Mouse (Mus musculus) heart, embryonic 16.5 days (tissue): Measurements from ENCODE around the gene Olfr506. TPM values are rescaled to one million over a fixed set of nuclear protein-coding genes. Genes with fewer than 3 reads are reported as not detected.
"Not testable (repeated sequence)": the region's sequence is repeated elsewhere in the genome, so short reads cannot be mapped to it uniquely, and the experiment has no call there.

Source experiments
- ATAC-seq: fragments of 200-750 bp; cut with Nextera tagmentation; replicated peaks from 2 replicates; pipeline ENCODE4 v1.8.0; 2017; ENCODE audit warnings: moderate number of reproducible peaks; ENCODE audit not compliant: insufficient read depth, low FRiP score; ENCODE audit errors: extremely low read depth
- H3K27ac ChIP-seq: fragments of 300-500 bp; sonication (generic); 2 replicates; pipeline ENCODE4 v1.5.1; 2014; ENCODE audit warnings: mild to moderate bottlenecking, low read length, control low read depth, moderate library complexity
- H3K27me3 ChIP-seq: fragments of 300-500 bp; sonication (generic); 2 replicates; pipeline ENCODE4 v1.6.1; 2014; ENCODE audit warnings: low read length, mixed read lengths; ENCODE audit not compliant: control insufficient read depth, insufficient read depth
- H3K36me3 ChIP-seq: fragments of 300-500 bp; sonication (generic); 2 replicates; pipeline ENCODE4 v1.6.1; 2014; ENCODE audit not compliant: control insufficient read depth, insufficient read depth
- H3K4me1 ChIP-seq: fragments of 300-500 bp; sonication (generic); 2 replicates; pipeline ENCODE4 v1.6.1; 2014; ENCODE audit warnings: low read length, mixed read lengths; ENCODE audit not compliant: control insufficient read depth, insufficient read depth
- H3K4me2 ChIP-seq: fragments of 300-500 bp; sonication (generic); 2 replicates; pipeline ENCODE4 v1.6.1; 2014; ENCODE audit warnings: low read depth, mild to moderate bottlenecking, control low read depth, low read length
- H3K4me3 ChIP-seq: fragments of 300-500 bp; sonication (generic); 2 replicates; pipeline ENCODE4 v1.5.1; 2014; ENCODE audit warnings: mild to moderate bottlenecking, control low read depth, low read length
- H3K9ac ChIP-seq: fragments of 300-500 bp; sonication (generic); 2 replicates; pipeline ENCODE4 v1.6.1; 2014; ENCODE audit warnings: low read length, control low read depth
- H3K9me3 ChIP-seq: fragments of 300-500 bp; sonication (generic); replicated peaks from 2 replicates; pipeline ENCODE4 v1.6.1; 2016; ENCODE audit warnings: low read length; ENCODE audit not compliant: control insufficient read depth
- WGBS: fragments of 180-500 bp; shearing (Covaris S2); extraction: QIAGEN DNeasy Blood & Tissue Kit; methylation state at CpG from one replicate; pipeline ENCODE4 v1.1.7; 2014; 5-methylcytosine and 5-hydroxymethylcytosine counted together
- polyA plus RNA-seq: library from polyadenylated mRNA; unstranded; fragments of >200 nt; fragmentation: Nextera tagmentation; extraction: Ambion mirVana; gene quantifications from 2 replicates; pipeline ENCODE4 v1.2.1, GENCODE M21; 2015

Gene Olfr506
- polyA plus RNA-seq: not detected in 2 replicates

DNA sequence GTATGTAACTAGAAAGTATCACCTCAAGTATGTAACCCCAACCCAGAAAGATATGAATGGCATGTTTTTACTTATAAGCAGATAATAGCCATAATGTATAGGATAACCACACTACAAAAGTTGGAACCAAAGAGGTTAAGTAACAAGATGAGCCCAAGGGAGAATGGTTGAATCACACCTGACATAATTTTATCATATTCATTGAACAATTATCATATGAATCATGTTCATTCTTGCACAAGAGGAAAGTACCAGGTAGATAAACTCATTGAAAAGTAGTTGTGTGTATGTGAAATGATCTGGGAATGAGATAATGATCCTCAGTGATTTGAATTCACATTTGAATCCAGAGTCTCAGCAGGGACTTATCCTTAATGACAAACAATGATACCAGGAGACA lies at the start of gene Olfr506:
TSS of gene Olfr506 (plus strand) at position 301 of the 400 bp plus-strand sequence.
- no peak for ATAC-seq
- no peaks in the 10 kb centered on the region for H3K4me1 ChIP-seq
- H3K9me3 ChIP-seq: no peaks in the 10 kb centered on the region

DNA sequence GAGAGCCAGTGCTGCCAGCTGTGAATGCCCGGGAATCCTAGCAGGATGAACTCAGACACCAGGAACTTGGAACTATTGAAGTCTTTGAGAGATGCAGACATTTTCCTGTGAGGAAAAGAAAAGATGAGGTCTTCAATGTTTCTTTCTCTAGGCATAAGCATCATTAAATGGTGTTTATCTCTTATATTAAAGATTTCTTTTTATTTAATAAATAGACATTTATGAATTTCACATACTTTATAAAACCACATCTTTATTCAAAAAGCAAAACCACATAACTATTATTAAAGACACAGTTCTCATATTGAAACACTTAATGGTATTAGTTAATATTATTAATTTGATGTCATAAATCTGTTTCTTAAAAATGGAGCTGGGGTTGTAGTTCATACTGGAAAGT lies 44.9 kb upstream of the Olfr506 start, which contains the start of gene Olfr504:
TSS of gene Olfr504 (minus strand) at position 101 of the 400 bp plus-strand sequence.
- H3K27ac ChIP-seq: no peak within 1 kb of the TSS
- H3K4me3 ChIP-seq: no peak within 1 kb of the TSS
- H3K4me2 ChIP-seq: no peak within 1 kb of the TSS
- H3K27me3 ChIP-seq: no peaks in the 10 kb centered on the region
- H3K9ac ChIP-seq: no peak within 1 kb of the TSS
- ATAC-seq: no peak
- no peaks in the 10 kb centered on the region for H3K4me1 ChIP-seq
- no peaks in the 10 kb centered on the region; the same call in 1 of the 2 replicates for H3K9me3 ChIP-seq
- H3K36me3 ChIP-seq: no peaks in the 10 kb centered on the region
- WGBS: 79% methylated on average over 1 of the region's 1 CpGs

More for the DNA sequence above, at the start of gene Olfr506:
- H3K9ac ChIP-seq: no peak within 1 kb of the TSS
- H3K27me3 ChIP-seq: no peaks in the 10 kb centered on the region
- H3K27ac ChIP-seq: no peak within 1 kb of the TSS
- H3K4me3 ChIP-seq: no peak within 1 kb of the TSS
- no peak within 1 kb of the TSS for H3K4me2 ChIP-seq
- no peaks in the 10 kb centered on the region for H3K36me3 ChIP-seq

DNA sequence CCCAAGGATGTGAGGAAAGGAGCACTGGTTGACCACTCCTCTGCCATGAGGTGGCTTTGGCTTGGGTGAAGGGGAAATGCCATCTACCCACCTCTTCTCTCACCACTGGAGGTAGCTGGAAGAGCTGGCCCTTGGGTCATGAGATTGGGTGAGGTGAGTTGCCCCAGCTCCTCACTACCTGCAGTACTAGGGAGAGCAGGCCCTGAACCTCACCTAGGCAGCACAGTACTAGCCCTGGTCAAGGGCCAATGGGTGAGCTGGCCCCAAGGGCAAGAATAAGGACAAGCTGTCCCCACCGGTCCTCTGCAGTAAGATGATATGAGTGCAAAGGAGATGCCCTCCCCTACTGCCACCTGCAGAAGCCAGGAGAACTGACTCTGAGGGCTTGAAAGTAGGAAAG lies 20.8 kb upstream of the Olfr506 start:
- 0 out of 2 replicates have a peak, but pooled peaks cover 5% of the 10 kb centered on the region for H3K9me3 ChIP-seq
- no peaks in the 10 kb centered on the region for H3K27me3 ChIP-seq
- 76% methylated on average over 1 of the region's 1 CpGs for WGBS
- no peaks in the 10 kb centered on the region for H3K36me3 ChIP-seq
- no peak overlapping the region for H3K4me3 ChIP-seq
- no peak for ATAC-seq
- no peaks in the 10 kb centered on the region for H3K4me1 ChIP-seq
- H3K9ac ChIP-seq: no peak overlapping the region
- no peak overlapping the region for H3K4me2 ChIP-seq
- H3K27ac ChIP-seq: no peak overlapping the region

DNA sequence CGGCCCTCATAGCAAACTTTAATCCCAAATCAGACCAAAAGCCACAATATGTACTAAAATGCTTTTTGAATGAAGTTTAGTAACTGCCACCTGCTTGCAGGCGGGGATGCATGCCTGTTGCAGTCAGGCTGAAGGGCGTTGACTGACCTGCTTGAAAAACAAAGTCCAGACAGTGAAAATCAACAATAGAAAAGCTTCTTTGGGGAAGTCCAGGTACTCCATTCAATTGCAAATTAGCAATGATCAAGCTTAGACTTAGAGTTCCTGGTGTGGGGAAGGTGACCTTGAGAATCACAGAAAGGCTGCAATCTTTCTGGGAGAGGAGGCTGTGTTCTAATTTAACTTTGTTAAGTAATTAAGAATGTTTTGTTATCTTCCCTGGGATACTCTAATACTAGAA lies 8.7 kb upstream of the Olfr506 start:
- H3K27ac ChIP-seq, H3K4me2 ChIP-seq, H3K36me3 ChIP-seq, H3K27me3 ChIP-seq, H3K9ac ChIP-seq, H3K4me3 ChIP-seq, H3K9me3 ChIP-seq, H3K4me1 ChIP-seq, ATAC-seq: not testable (repeated sequence)
- WGBS: 65% methylated on average over 3 of the region's 3 CpGs

DNA sequence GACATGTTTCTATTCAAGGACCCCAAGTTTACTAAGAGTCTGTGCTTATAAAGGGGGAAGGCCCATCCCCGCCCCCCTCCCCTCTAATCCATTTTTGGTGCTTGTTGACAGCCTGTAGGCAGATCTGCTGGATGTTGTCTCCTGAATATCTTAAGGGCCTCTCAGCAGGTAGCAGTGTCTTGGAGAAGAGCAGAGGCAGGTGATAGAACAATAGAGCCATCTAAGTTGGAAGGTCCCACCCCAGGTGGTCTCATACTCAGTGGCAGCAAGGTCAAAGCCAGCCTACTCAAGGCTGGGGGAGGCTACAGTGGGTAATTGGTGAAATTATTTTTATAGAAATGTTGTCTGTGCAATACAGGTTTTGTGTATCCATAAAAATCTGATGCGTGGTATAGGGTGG lies 3.5 kb downstream of the Olfr506 start:
- no peak for ATAC-seq
- no peaks in the 10 kb centered on the region for H3K27me3 ChIP-seq

DNA sequence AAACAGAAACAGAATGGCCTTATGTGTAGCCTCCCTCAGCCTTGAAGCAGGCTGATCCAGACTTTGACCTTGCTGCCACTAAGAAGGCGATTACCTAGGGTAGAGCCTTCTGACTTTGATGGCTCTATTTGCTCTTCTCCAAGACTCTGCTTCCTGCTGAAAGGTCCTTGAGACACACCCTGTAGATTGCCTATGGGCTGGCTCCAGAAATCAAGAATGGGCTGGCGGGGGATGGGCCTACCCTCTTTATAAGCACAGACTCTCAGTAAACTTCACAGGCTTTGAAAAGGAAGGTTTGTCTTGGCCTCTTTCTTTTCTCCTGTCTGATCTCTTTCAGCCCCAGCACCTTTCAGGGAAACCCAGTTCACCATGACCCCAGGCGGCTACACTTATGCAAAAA lies 6.2 kb downstream of the Olfr506 start:
- H3K9ac ChIP-seq, H3K9me3 ChIP-seq, H3K27ac ChIP-seq, H3K4me2 ChIP-seq, ATAC-seq, H3K27me3 ChIP-seq, H3K4me3 ChIP-seq, H3K4me1 ChIP-seq, H3K36me3 ChIP-seq: not testable (repeated sequence)
- 61% methylated on average over 3 of the region's 3 CpGs for WGBS

More for the DNA sequence above, 3.5 kb downstream of the Olfr506 start:
- H3K4me2 ChIP-seq: no peak overlapping the region
- H3K9ac ChIP-seq: no peak overlapping the region
- no peaks in the 10 kb centered on the region for H3K9me3 ChIP-seq
- H3K4me1 ChIP-seq: no peaks in the 10 kb centered on the region
- no peaks in the 10 kb centered on the region for H3K36me3 ChIP-seq
- 70% methylated on average over 2 of the region's 2 CpGs for WGBS
- no peak overlapping the region for H3K4me3 ChIP-seq
- no peak overlapping the region for H3K27ac ChIP-seq

DNA sequence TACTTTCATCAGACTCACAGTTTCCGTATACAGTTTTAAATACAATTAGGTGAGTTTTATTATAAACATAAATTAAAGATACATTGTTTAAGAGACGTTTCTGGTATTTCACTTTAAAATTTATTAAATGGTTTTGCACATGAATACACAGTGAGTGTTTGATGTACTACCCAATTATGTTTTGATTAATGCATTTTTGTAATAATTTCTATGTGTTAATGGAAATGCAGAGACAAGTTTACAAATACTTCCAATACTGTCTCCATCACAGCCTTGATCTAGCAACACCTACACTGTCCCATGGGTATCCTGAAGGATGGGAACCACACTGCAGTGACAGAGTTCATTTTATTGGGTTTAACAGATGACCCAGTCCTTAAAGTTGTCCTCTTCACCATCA lies 10.9 kb downstream of the Olfr506 start, which contains the start of gene Olfr507:
TSS of gene Olfr507 (plus strand) at position 301 of the 400 bp plus-strand sequence.
- no peaks in the 10 kb centered on the region for H3K4me1 ChIP-seq
- H3K36me3 ChIP-seq: no peaks in the 10 kb centered on the region
- H3K27me3 ChIP-seq: no peaks in the 10 kb centered on the region
- no peaks in the 10 kb centered on the region for H3K9me3 ChIP-seq
- WGBS: 52% methylated on average over 2 of the region's 2 CpGs
- no peak within 1 kb of the TSS for H3K9ac ChIP-seq
- ATAC-seq: no peak
- no peak within 1 kb of the TSS for H3K4me2 ChIP-seq
- no peak within 1 kb of the TSS for H3K4me3 ChIP-seq
- no peak within 1 kb of the TSS for H3K27ac ChIP-seq

DNA sequence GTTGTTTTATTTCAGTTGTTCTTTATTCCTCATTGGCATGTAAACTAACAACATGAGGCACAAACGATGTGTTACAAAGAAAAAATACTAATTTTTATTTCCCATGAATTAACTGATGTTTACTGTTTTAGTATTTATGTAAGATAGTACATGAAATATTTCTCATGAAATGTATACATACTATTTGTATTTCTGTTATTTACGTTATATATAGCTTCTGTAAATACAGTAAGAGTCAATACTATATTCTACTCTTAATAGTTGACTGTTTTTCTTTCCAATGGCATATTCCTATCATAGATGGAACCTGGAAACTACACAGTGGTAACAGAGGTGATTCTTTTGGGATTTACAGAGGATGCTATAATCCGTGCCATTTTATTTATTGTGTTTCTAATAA lies 19.1 kb downstream of the Olfr506 start, which contains the start of gene Olfr508:
TSS of gene Olfr508 (plus strand) at position 301 of the 400 bp plus-strand sequence.
- 71% methylated on average over 3 of the region's 3 CpGs for WGBS
- H3K27ac ChIP-seq: no peak within 1 kb of the TSS
- no peaks in the 10 kb centered on the region for H3K4me1 ChIP-seq
- no peak within 1 kb of the TSS for H3K9ac ChIP-seq
- H3K36me3 ChIP-seq: no peaks in the 10 kb centered on the region
- no peaks in the 10 kb centered on the region for H3K9me3 ChIP-seq
- no peak for ATAC-seq
- no peak within 1 kb of the TSS for H3K4me2 ChIP-seq
- no peaks in the 10 kb centered on the region for H3K27me3 ChIP-seq
- no peak within 1 kb of the TSS for H3K4me3 ChIP-seq

DNA sequence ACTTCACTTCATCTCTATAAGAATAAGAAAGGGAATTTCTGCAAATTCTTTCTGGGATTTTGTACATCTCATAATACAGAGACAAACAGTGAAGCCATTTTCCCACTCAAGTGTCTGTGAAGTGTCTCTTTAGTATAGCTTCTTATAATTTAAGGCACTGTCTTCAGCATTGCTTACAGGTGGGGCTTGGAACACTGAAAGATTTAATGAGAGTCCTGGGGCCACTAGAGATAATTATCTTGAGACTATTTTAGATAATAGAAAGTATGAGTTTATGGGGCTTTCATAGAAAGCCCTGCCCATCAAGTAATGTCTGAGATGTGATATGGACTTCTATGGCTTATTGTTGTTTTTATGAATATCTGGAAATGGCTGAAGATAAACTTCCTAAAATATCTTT lies 41.2 kb downstream of the Olfr506 start, which contains the start of gene Olfr509:
TSS of gene Olfr509 (minus strand) at position 101 of the 400 bp plus-strand sequence.
- no peaks in the 10 kb centered on the region for H3K27me3 ChIP-seq
- no peaks in the 10 kb centered on the region for H3K36me3 ChIP-seq
- no peak within 1 kb of the TSS for H3K4me3 ChIP-seq
- no peak within 1 kb of the TSS for H3K27ac ChIP-seq
- no peaks in the 10 kb centered on the region for H3K9me3 ChIP-seq
- H3K9ac ChIP-seq: no peak within 1 kb of the TSS
- ATAC-seq: no peak
- H3K4me1 ChIP-seq: no peaks in the 10 kb centered on the region
- H3K4me2 ChIP-seq: no peak within 1 kb of the TSS
